Mouse (Mus musculus) layer of hippocampus, postnatal 10 days (tissue): Measurements from ENCODE around the gene Echdc2. TPM values are rescaled to one million over a fixed set of nuclear protein-coding genes. Genes with fewer than 3 reads are reported as not detected.

ENCODE experiments used
- DNase-seq, 2 experiments: peaks; one replicate each; pipeline ENCODE4 v3.0.0; 2021; ENCODE audit warnings: low spot score in 2 of 2
- total RNA-seq, 2 experiments: library from RNA; stranded (reverse); gene quantifications; 2 replicates each; pipeline ENCODE4 v1.2.3; 2021

Gene Echdc2
- total RNA-seq, 2 experiments from 2014 or later: 12.9 to 16.3 TPM

DNA sequence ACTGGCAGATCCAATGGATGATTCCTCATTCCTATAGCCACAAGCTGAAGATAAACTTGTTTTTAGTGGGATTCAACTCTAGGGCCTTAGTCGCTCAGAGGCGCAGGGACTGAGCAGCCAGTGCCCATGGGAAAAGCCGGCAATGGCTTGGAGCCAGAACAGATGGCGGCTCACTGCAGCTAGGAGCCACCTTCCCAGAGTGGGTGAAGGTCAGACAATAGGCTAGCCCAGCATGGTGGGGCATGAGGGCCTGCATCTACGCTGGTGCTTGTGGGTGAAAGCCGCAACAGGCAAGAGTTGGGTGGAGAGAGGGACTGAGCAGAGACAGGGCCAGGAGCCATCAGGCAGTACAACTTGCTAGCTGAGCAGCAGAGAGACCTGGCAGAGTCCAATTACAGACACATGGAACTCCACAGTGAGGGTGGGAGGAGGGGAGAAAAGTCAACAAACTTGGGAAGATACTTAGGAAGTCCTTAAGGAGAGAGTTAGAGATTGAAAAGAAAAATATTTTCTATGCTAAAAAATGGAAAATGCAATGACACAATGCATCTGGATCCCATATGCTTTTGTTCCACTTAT lies 31.1 kb downstream of the Echdc2 start:
- DNase-seq: peak; percentile 20 to 29

DNA sequence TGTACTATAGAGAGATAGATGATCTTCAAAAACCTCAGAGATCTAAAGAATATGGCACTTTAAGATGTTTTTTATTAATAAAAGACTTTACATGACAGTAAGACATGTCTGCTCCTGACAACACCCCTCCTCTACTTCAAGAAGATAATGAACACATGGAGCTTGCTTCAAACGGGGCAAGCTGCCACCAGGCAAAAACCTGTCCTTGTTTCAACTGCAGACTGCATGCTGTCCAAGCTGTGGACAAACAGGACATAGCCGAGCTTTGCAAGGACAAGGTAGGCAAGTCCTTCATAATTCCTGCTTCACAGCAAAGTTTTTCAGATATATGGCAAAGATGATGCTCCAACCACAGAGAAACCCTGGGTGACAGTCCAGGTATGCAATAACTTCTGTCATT lies 34.0 kb downstream of the Echdc2 start:
- DNase-seq: no peak

DNA sequence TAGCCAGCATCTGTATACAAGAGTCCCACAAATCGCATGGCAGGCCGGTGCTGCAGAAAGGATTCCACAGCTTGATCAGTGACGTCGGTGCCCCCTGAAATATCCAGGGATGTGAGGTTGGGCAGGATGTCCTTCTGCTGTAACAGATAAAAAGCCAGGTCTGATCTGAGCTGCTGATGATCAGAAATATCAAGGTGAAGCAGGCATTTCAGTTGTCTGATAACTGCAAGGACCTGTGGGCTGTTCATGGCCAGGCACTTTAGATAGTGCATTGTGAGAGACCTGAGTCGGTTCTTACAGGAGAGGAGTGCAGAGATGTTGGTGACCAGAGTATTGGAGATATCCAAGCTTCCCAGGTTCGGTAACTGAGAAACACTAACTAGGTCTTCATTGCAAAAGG lies 39.4 kb downstream of the Echdc2 start:
- no peak for DNase-seq

DNA sequence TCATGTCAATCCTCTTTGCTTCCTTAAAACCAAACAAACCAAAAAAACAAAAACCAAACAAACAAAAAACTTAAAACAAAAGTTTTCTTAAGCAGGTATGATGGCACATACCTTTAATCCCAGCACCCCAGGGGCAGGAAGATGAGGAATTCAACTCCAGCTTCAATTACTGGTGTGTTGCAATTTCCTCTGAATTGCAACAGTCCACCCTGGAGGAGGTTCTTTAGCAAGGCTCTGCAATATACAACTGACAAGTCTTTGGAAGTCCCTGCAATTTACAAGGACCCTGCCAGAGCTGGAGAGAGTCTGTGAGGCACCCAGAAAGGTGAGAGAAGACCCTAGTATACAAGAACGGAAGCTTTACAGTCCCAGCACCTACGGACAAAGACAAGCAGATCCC lies 47.8 kb downstream of the Echdc2 start:
- no peak for DNase-seq

DNA sequence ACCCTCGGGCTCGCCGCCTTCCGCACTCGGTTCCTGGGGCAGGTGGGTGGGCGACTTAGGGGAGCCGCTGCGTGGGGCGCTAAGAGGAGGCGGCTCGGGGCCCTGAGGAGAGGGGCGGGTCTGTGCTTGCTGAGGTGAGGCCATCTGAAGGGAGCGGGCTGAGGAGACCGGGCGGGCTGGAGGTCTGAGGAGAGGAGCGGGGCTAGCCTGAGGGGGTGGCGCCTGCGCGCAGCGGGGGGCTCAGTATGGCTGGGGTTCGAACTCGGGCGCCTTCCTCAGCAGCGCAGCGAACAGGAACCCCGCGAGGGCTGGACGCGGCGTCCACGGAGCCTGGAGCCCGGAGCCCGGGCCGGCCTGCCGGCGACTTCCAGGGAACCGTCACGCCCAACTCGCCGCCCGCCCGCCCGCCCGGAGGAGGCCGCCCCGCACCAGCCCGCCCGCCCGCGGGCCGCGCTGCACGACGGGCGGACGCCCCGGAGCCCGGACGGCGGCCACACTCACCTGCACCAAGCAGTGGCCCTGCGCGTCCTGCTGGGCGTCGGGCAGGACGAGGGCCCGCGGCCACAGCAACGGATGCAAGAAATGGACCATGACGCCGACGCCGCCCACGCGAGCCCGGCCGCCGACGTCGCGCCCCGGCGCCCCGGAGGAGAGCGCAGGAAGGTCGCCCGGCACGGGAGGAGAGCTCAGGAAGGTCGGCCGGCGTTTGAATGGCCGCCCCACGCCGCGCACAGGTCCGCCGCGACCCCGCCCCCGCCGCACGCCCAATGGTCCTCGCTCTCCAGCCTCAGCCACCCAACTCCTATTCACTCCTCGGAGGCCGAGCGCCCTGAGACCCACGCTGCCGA lies 52.3 kb downstream of the Echdc2 start, which contains the start of gene Zyg11a:
Zyg11a (minus strand) TSS at position 717 of the 848 bp plus-strand sequence.
- DNase-seq: no peak

DNA sequence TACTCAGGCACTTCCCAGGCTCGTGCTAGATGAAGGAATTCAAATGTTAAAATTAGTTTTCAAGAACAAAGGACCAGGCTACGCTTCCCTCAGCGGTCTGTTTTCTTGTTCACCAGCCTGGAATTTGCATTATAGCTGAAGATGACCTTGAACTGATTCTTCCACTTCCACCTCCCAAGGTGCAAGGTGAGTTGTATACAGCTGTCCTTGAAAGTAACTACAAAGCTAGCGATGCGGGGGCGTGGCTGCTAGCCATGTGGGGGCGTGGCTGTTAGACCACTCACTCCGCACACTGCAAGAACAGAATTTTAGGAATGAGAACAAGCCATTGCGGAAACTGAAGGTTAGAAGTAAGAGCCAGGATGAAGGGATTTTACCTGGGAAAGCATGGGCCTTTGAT lies 53.8 kb downstream of the Echdc2 start:
- DNase-seq: no peak

DNA sequence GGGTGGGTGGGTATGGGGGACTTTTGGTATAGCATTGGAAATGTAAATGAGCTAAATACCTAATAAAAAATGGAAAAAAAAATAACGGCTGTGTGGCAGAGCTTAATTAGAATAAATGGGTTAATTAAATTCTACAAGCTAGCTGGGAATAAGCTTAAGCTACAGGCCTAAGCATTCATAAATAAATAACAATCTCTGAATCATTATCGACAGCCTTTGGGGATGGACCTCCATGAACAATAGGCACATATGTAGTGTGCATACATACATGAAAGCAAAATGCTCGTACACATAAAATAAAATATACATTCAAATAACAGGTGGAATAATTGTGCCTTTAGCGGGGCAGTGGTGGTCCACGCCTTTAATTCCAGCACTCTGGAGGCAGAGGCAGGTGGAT lies 57.3 kb downstream of the Echdc2 start:
- DNase-seq: no peak

DNA sequence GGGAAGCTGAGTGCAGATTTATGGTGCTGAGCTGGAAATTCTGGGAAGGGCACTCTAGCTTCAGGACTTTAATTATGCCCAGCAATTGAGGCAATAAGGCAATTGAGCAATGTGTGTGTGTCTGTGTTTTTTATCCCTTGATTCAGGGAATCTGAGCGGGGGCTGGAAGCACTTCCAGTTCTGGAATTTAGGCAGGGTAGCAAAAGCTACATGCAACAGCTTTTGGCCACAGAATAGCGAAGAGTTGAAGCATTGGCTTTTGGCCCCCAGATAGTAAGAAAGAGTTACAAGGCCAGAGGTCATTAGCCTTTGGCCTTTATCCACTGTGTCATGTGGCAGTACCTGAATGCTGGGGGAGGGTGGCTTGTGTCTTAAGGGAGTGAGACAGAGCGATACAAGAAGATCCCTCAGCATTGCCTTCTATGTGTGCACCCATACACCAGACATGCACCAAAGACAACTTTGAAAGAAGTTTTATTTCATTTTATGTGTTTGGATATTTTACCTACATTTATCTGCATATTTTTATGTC lies 60.2 kb downstream of the Echdc2 start:
- DNase-seq: no peak

Other genes with a start within 250 kb of the Echdc2 start
- 1 to 10 TPM; 7.3 to 9.4 TPM for gene Cpt2, start 241.8 kb upstream of the Echdc2 start, total RNA-seq
- gene Slc1a7, start 197.1 kb upstream of the Echdc2 start, total RNA-seq: under 1 TPM; 0.14 to 0.18 TPM
- 10 to 100 TPM; 14.4 to 14.8 TPM for gene Podn, start 69.0 kb upstream of the Echdc2 start, total RNA-seq
- gene Scp2, start 20.4 kb upstream of the Echdc2 start, total RNA-seq: 10 to 100 TPM; 75.2 to 94.8 TPM
- gene Zyg11a, start 52.6 kb downstream of the Echdc2 start, total RNA-seq: under 1 TPM in 1 of 2 experiments, not detected in 1; 0.16 TPM
- gene Zyg11b, start 135.7 kb downstream of the Echdc2 start, total RNA-seq: 100 to 1,000 TPM; 144 to 146 TPM
- gene Coa7, start 162.7 kb downstream of the Echdc2 start, total RNA-seq: 10 to 100 TPM; 31.4 to 42.1 TPM
- not detected for gene Shisal2a, start 217.9 kb downstream of the Echdc2 start, total RNA-seq
- 10 to 100 TPM; 10.3 to 12.1 TPM for gene Gpx7, start 241.5 kb downstream of the Echdc2 start, total RNA-seq